Mouse (Mus musculus) embryonic fibroblast, embryonic 13.5 days (primary cell): ENCODE data around the gene Sertm1. TPM values are rescaled to one million over a fixed set of nuclear protein-coding genes. Genes with fewer than 3 reads are reported as not detected.
A peak's percentile ranks its signal among the peaks of the same experiment; 100 is the strongest.

ENCODE experiments used
- H3K27ac ChIP-seq: 2 replicates; pipeline ENCODE4 v1.5.1; 2012; ENCODE audit warnings: low read length, control low read depth, inconsistent platforms; ENCODE audit not compliant: insufficient read depth
- H3K4me1 ChIP-seq: 2 replicates; pipeline ENCODE4 v1.6.1; 2011; ENCODE audit warnings: low read length; ENCODE audit not compliant: control insufficient read depth, insufficient read depth
- H3K4me3 ChIP-seq: 2 replicates; pipeline ENCODE4 v1.5.1; 2011; ENCODE audit warnings: mild to moderate bottlenecking, control low read depth, low read length; ENCODE audit not compliant: insufficient read depth
- CTCF ChIP-seq: IDR thresholded peaks from 2 replicates; pipeline ENCODE4 v1.5.1; 2011; ENCODE audit warnings: mild to moderate bottlenecking, control low read depth, low read length, moderate library complexity, borderline replicate concordance; ENCODE audit not compliant: insufficient read depth
- POLR2A ChIP-seq: IDR thresholded peaks from 2 replicates; pipeline ENCODE4 v1.6.1; 2011; ENCODE audit warnings: low read depth, mild to moderate bottlenecking, control low read depth, low read length, moderate library complexity
- polyA plus RNA-seq: library from polyadenylated mRNA; stranded (reverse); fragments of >200 nt; gene quantifications from 2 replicates; pipeline ENCODE4 v1.2.4, GENCODE M21; 2011; ENCODE audit warnings: low read depth; ENCODE audit not compliant: missing spikeins, insufficient read length

Gene Sertm1
- polyA plus RNA-seq = not detected in 2 replicates

GRCm38 (mm10) chr3:54915643-54916071 lies at the start of gene Sertm1:
Gene Sertm1, minus strand, starts transcription at chr3:54915887.
- Histone ChIP-seq H3K4me1 (no peaks in the 10 kb centered on the region), H3K27ac (no peak within 1 kb of the TSS), H3K4me3 (peak within 1 kb of the TSS; percentile 32)
- TF ChIP-seq CTCF = no peak
- TF ChIP-seq POLR2A = no peak

GRCm38 (mm10) chr3:54964948-54965506 lies 49.3 kb upstream of the Sertm1 start:
- TF ChIP-seq CTCF = no peak
- TF ChIP-seq POLR2A = no peak
- Histone ChIP-seq H3K4me3 (no peak overlapping the region), H3K4me1 (no peaks in the 10 kb centered on the region), H3K27ac (no peak overlapping the region)

DNA sequence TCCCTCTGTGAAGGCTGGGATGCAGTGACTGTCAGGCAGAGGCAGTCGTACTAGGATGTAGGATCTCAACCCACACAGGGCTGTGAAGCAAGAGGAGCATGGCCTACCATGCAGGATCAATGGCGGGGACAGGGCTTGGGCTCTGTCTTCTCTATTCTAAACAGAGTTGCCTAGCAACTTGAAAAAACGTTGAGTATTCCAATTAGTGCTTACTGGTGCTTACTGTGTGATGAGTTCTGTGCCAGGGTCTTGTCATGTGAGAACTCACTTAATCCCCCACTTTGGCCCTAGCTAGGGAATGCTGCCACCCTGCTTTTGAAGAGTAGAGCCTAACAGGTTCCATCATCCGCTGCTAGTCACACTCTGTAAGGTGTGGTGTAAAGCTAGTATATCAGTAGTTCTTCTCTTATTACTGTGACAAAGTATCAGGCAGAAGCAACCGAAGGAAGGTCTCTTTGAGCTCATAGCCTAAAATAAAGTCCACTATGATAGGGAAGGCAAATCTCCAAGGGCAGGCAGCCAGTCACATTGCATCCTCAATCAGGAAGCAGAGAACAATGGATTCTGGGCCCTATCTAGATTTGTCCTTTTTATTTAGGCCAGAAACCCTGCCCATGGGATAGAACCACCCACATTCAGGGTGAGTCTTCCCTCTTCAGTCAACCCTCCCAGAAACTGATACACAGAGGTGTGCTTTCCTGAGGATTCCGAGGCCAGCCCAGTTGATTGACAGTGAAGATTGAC lies 27.6 kb upstream of the Sertm1 start:
- no peak overlapping the region for H3K4me3 ChIP-seq
- no peaks in the 10 kb centered on the region for H3K4me1 ChIP-seq
- TF ChIP-seq POLR2A (no peak), CTCF (no peak)
- no peak overlapping the region for H3K27ac ChIP-seq

GRCm38 (mm10) chr3:54934535-54934934 lies 18.8 kb upstream of the Sertm1 start:
- no peaks in the 10 kb centered on the region for H3K4me1 ChIP-seq
- H3K27ac ChIP-seq = no peak overlapping the region
- TF ChIP-seq CTCF = no peak
- no peak for TF ChIP-seq POLR2A
- no peak overlapping the region for H3K4me3 ChIP-seq

DNA sequence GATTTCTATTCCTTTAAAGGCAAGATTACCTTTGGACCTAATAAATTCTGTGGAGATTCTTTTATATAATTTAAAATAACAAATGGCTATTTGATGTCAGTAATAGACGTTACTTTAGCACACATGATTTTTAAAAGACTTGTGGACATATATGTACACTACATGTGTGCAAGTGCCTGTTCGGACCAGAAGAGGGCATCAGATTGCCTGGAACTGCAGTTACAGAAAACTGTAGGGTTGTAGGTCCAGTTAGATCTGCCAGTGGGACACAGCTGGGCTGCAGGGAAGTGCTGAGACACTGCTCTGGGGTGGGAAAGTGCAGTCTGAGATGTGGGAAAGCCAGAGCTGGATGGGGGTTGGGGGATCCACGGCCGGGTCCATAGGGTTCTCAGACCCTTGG lies 16.9 kb upstream of the Sertm1 start:
- H3K4me1 ChIP-seq = no peaks in the 10 kb centered on the region
- TF ChIP-seq CTCF (no peak), POLR2A (no peak)
- H3K27ac ChIP-seq = no peak overlapping the region
- no peak overlapping the region for H3K4me3 ChIP-seq

DNA sequence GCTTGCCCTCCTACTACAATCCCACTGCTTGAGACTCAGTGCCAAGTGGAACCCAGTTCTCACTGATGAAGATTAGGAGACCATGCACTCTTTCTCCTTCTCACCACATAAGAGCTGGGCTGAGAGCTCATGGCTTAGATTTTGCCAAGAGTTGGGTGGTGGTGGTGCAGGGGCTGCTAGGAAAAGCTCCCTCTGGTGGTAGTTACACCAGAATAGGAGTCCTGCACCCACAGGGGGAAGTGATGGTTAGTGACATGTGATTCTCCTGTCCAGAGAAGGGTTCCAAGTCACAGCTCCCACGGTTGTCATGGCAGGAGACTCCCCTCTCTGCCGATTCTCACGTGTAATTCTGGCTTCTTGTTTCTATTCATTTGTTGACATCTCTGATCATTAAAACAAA lies 4.7 kb upstream of the Sertm1 start:
- no peak overlapping the region for H3K27ac ChIP-seq

DNA sequence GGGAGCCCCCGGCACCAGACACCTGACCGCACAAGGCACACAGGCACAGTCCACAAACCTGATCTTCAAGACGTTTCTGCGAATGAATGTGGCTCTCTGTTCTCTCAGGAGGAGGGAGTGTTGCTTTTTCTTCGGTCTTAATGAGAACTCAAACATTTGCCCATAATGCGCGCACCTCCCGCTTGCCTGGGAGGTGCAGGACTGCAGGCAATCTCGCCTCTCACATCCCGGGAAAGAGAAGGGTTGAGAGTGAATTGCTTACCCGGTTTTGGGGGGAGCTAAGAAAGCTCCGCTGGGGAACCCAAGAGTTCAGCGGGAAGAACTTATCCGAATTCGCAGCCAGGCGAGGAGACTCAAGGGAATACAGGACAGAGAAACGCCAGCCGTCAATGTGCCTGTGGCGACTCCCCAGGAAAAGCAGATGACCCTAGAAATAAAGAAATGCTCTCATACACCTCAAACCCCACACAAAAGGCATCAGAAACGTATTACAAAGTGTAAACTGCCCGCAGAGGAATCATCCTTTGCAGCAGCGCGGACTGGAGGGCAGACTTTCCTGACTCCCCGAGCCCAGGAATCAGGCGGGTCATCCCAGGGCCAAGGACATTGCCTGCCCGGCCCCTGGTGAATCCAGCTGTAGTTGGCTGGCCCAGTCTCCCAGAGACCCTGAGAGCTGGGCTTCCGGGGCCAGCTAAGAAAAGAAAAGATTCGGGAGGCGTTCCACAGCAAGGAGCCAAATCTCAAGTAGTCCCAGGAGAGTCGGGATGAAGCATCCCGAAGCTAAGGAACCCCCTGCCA lies 643 bp downstream of the Sertm1 start:
- Histone ChIP-seq H3K27ac (no peak overlapping the region), H3K4me1 (no peaks in the 10 kb centered on the region), H3K4me3 (0 out of 2 replicates have a peak overlapping the region, but pooled peaks have one; percentile 32)
- TF ChIP-seq CTCF (no peak), POLR2A (no peak)

More for the DNA sequence above, 4.7 kb upstream of the Sertm1 start:
- TF ChIP-seq POLR2A (no peak), CTCF (no peak)
- H3K4me3 ChIP-seq = no peak overlapping the region
- no peaks in the 10 kb centered on the region for H3K4me1 ChIP-seq

DNA sequence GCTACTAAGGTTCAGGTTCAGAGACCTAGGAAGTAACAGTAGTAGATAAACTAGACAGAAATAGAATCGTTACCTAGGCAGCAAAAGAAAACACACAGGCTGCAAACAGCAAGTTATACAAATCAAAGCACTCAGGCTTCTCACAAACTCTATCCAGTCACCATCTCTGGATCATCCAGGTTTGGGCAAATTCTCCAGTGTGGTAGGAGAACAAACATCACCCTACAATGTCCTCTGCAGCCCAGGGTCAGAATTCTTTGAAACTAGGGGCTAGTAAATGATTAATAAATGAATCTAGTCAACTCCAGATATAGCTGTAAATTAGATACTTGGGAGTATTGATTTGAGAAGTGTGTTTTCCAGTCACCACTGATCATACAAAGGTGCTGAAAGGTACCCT lies 6.8 kb downstream of the Sertm1 start:
- no peaks in the 10 kb centered on the region for H3K4me1 ChIP-seq
- H3K4me3 ChIP-seq = no peak overlapping the region

GRCm38 (mm10) chr3:54897974-54898373 lies 17.7 kb downstream of the Sertm1 start:
- Histone ChIP-seq H3K4me1 (no peaks in the 10 kb centered on the region), H3K27ac (no peak overlapping the region), H3K4me3 (no peak overlapping the region)
- TF ChIP-seq CTCF (no peak), POLR2A (no peak)

More for the DNA sequence above, 6.8 kb downstream of the Sertm1 start:
- H3K27ac ChIP-seq = no peak overlapping the region
- TF ChIP-seq POLR2A (no peak), CTCF (no peak)
